Mouse (Mus musculus): Measurements from ENCODE around the gene Hist2h2ac. TPM values are rescaled to one million over a fixed set of nuclear protein-coding genes. Genes with fewer than 3 reads are reported as not detected.
"Not testable (repeated sequence)": the region's sequence is repeated elsewhere in the genome, so short reads cannot be mapped to it uniquely, and the experiment has no call there.

The Hist2h2ac gene
- polyA plus RNA-seq, 1 experiment from 2014 or later = 12.7 TPM

- Histone ChIP-seq H3K4me2 (replicated peaks; ENCODE audit: low read depth, low read length) (no peak overlapping the region), H3K9me3 (ENCODE audit: control insufficient read depth, low read length) (no peaks in the 10 kb centered on the region), H3K27me3 (ENCODE audit: control insufficient read depth, insufficient read depth, low read length) (no peaks in the 10 kb centered on the region), H3K4me1 (replicated peaks; ENCODE audit: control insufficient read depth, insufficient read depth, low read length) (peaks cover 6% of the 10 kb centered on the region), H3K27ac (ENCODE audit: low read depth, low read length) (no peak overlapping the region), H3K9ac (ENCODE audit: low read depth, low read length) (no peak overlapping the region), H3K36me3 (ENCODE audit: control insufficient read depth, insufficient read depth, low read length) (no peaks in the 10 kb centered on the region), H3K4me3 (ENCODE audit: low read depth, low read length) (no peak overlapping the region)
- ATAC-seq (ENCODE audit: low FRiP score) (no peak), DNase-seq (ENCODE audit: low spot score) (no peak)
- WGBS = 90% methylated on average over 4 of the region's 4 CpGs
Observed at GRCm38 (mm10) chr3:96222774-96223173, 2.1 kb upstream of the Hist2h2ac start.

DNA sequence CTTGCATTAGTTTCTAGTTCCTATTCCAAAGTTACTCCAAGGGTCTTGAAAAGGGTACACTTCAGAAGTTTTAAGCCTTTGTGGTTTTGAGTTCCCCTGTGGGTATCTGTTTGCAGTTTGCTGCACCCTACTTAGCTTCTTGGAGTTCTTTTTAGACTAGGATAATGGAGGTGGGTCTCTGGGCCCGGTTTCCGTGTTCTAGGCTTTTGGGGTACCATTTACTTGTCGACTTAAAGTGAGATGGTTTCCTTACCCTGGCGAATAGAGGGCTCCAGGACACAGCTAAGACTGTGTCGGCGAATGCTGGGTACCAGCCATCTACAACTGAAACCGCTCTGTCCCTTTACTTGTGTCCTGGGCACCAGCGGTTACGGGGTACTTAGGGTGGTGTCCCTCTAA is 959 bp upstream of the Hist2h2ac start:
- Histone ChIP-seq H3K36me3 (ENCODE audit: control insufficient read depth, insufficient read depth, low read length) (no peaks in the 10 kb centered on the region), H3K27me3 (ENCODE audit: control insufficient read depth, insufficient read depth, low read length) (no peaks in the 10 kb centered on the region), H3K4me1 (replicated peaks; ENCODE audit: control insufficient read depth, insufficient read depth, low read length) (peaks cover 6% of the 10 kb centered on the region), H3K9ac (ENCODE audit: low read depth, low read length) (peak overlapping the region; percentile 84), H3K4me3 (ENCODE audit: low read depth, low read length) (peak overlapping the region; percentile 62), H3K9me3 (ENCODE audit: control insufficient read depth, low read length) (no peaks in the 10 kb centered on the region), H3K4me2 (replicated peaks; ENCODE audit: low read depth, low read length) (peak overlapping the region; percentile 87), H3K27ac (ENCODE audit: low read depth, low read length) (peak overlapping the region; percentile 96)
- ATAC-seq (ENCODE audit: low FRiP score) (no peak), DNase-seq (ENCODE audit: low spot score) (peak; percentile 37)
- WGBS = 20% methylated on average over 9 of the region's 9 CpGs

DNA sequence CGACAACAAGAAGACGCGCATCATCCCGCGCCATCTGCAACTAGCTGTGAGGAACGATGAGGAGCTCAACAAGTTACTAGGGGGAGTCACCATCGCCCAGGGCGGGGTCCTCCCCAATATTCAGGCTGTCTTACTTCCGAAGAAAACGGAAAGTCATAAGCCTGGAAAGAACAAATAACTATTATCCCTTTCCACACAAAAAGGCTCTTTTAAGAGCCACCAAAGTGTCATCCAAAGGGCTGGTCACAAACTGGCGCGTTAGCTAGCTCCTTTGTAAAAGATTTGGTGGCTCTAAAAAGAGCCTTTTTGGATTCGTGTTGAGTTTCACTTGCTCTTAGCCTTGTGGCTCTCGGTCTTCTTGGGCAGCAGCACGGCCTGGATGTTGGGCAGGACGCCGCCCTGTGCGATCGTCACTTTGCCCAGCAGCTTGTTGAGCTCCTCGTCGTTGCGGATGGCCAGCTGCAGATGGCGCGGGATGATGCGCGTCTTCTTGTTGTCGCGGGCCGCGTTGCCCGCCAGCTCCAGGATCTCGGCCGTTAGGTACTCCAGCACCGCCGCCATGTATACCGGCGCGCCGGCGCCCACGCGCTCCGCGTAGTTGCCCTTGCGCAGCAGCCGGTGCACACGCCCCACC is 432 bp downstream of the Hist2h2ac start:
- Histone ChIP-seq H3K4me3 (ENCODE audit: low read depth, low read length) (peak overlapping the region; percentile 62), H3K27ac (ENCODE audit: low read depth, low read length) (peak overlapping the region; percentile 96), H3K4me2 (replicated peaks; ENCODE audit: low read depth, low read length) (peak overlapping the region; percentile 87), H3K9ac (ENCODE audit: low read depth, low read length) (peak overlapping the region; percentile 84)
- not testable (repeated sequence) for H3K9me3 ChIP-seq (ENCODE audit: control insufficient read depth, low read length); H3K36me3 ChIP-seq (ENCODE audit: control insufficient read depth, insufficient read depth, low read length); H3K4me1 ChIP-seq (replicated peaks; ENCODE audit: control insufficient read depth, insufficient read depth, low read length); H3K27me3 ChIP-seq (ENCODE audit: control insufficient read depth, insufficient read depth, low read length)
- under 1% methylated on average over 27 of the region's 47 CpGs for WGBS
- ATAC-seq (ENCODE audit: low FRiP score) (peak; percentile 27; the same call in 1 of the 2 replicates), DNase-seq (ENCODE audit: low spot score) (peak; percentile 62)

- peak within 1 kb of the TSS; percentile 84 for H3K9ac ChIP-seq (ENCODE audit: low read depth, low read length)
- peak within 1 kb of the TSS; percentile 62 for H3K4me3 ChIP-seq (ENCODE audit: low read depth, low read length)
- peak within 1 kb of the TSS; percentile 96 for H3K27ac ChIP-seq (ENCODE audit: low read depth, low read length)
- peak; percentile 76 for DNase-seq (ENCODE audit: low spot score)
- no peaks in the 10 kb centered on the region for H3K9me3 ChIP-seq (ENCODE audit: control insufficient read depth, low read length)
- ATAC-seq (ENCODE audit: low FRiP score) = peak; percentile 88
- H3K4me2 ChIP-seq (replicated peaks; ENCODE audit: low read depth, low read length) = peak within 1 kb of the TSS; percentile 87
- no peaks in the 10 kb centered on the region for H3K27me3 ChIP-seq (ENCODE audit: control insufficient read depth, insufficient read depth, low read length)
- under 1% methylated on average over 37 of the region's 37 CpGs for WGBS
- peaks cover 6% of the 10 kb centered on the region for H3K4me1 ChIP-seq (replicated peaks; ENCODE audit: control insufficient read depth, insufficient read depth, low read length)
- H3K36me3 ChIP-seq (ENCODE audit: control insufficient read depth, insufficient read depth, low read length) = no peaks in the 10 kb centered on the region
Observed at GRCm38 (mm10) chr3:96219661-96220130, 984 bp downstream of the Hist2h2ac start, which contains the start of the genes Bola1 and Hist2h2ab. Gene Bola1 (minus strand): TSS chr3:96219709. Gene Hist2h2ab (plus strand): TSS chr3:96219865.

GRCm38 (mm10) chr3:96219191-96219641 is 1.5 kb downstream of the Hist2h2ac start:
- no peak for DNase-seq (ENCODE audit: low spot score)
- no peaks in the 10 kb centered on the region for H3K9me3 ChIP-seq (ENCODE audit: control insufficient read depth, low read length)

DNA sequence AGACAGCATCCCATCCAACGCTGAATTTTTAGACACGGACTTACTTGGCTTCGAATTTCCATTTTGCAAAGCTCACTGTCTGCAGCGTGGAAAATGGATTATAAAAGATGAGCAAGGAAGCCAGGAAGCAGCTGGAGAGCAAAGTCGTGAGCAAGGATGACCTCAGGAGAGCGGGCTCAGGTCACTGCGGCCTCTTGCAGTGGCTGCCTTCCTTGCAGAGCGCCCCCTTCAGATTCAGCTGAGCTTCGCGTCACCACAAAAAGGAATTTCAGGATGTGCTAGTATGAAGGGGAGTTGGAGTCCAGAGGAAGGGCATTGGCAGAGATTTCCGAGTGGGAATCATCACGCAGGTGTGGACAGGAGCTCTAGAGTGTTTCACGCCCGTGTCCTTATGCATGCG is 11.4 kb downstream of the Hist2h2ac start:
- no peak overlapping the region for H3K4me3 ChIP-seq (ENCODE audit: low read depth, low read length)
- H3K9me3 ChIP-seq (ENCODE audit: control insufficient read depth, low read length) = no peaks in the 10 kb centered on the region
- WGBS = 22% methylated on average over 15 of the region's 15 CpGs
- H3K36me3 ChIP-seq (ENCODE audit: control insufficient read depth, insufficient read depth, low read length) = no peaks in the 10 kb centered on the region
- no peaks in the 10 kb centered on the region for H3K27me3 ChIP-seq (ENCODE audit: control insufficient read depth, insufficient read depth, low read length)
- peak; percentile 22 for DNase-seq (ENCODE audit: low spot score)
- no peaks in the 10 kb centered on the region for H3K4me1 ChIP-seq (replicated peaks; ENCODE audit: control insufficient read depth, insufficient read depth, low read length)
- H3K9ac ChIP-seq (ENCODE audit: low read depth, low read length) = no peak overlapping the region
- ATAC-seq (ENCODE audit: low FRiP score) = no peak
- no peak overlapping the region for H3K4me2 ChIP-seq (replicated peaks; ENCODE audit: low read depth, low read length)
- no peak overlapping the region for H3K27ac ChIP-seq (ENCODE audit: low read depth, low read length)

More at GRCm38 (mm10) chr3:96219191-96219641, 1.5 kb downstream of the Hist2h2ac start:
- peak overlapping the region; percentile 84 for H3K9ac ChIP-seq (ENCODE audit: low read depth, low read length)
- WGBS = under 1% methylated on average over 12 of the region's 12 CpGs
- peak overlapping the region; percentile 96 for H3K27ac ChIP-seq (ENCODE audit: low read depth, low read length)
- H3K36me3 ChIP-seq (ENCODE audit: control insufficient read depth, insufficient read depth, low read length) = no peaks in the 10 kb centered on the region
- no peaks in the 10 kb centered on the region for H3K27me3 ChIP-seq (ENCODE audit: control insufficient read depth, insufficient read depth, low read length)
- peak overlapping the region; percentile 87 for H3K4me2 ChIP-seq (replicated peaks; ENCODE audit: low read depth, low read length)
- peak overlapping the region; percentile 62 for H3K4me3 ChIP-seq (ENCODE audit: low read depth, low read length)
- peaks cover 6% of the 10 kb centered on the region for H3K4me1 ChIP-seq (replicated peaks; ENCODE audit: control insufficient read depth, insufficient read depth, low read length)
- peak; percentile 47 for ATAC-seq (ENCODE audit: low FRiP score)

GRCm38 (mm10) chr3:96207819-96208218 is 12.9 kb downstream of the Hist2h2ac start:
- H3K4me2 ChIP-seq (replicated peaks; ENCODE audit: low read depth, low read length) = no peak overlapping the region
- 87% methylated on average over 3 of the region's 3 CpGs for WGBS
- H3K36me3 ChIP-seq (ENCODE audit: control insufficient read depth, insufficient read depth, low read length) = no peaks in the 10 kb centered on the region
- H3K4me3 ChIP-seq (ENCODE audit: low read depth, low read length) = no peak overlapping the region
- no peaks in the 10 kb centered on the region for H3K27me3 ChIP-seq (ENCODE audit: control insufficient read depth, insufficient read depth, low read length)
- H3K9me3 ChIP-seq (ENCODE audit: control insufficient read depth, low read length) = no peaks in the 10 kb centered on the region
- H3K9ac ChIP-seq (ENCODE audit: low read depth, low read length) = no peak overlapping the region
- DNase-seq (ENCODE audit: low spot score) (no peak), ATAC-seq (ENCODE audit: low FRiP score) (no peak)
- no peaks in the 10 kb centered on the region for H3K4me1 ChIP-seq (replicated peaks; ENCODE audit: control insufficient read depth, insufficient read depth, low read length)
- H3K27ac ChIP-seq (ENCODE audit: low read depth, low read length) = no peak overlapping the region

DNA sequence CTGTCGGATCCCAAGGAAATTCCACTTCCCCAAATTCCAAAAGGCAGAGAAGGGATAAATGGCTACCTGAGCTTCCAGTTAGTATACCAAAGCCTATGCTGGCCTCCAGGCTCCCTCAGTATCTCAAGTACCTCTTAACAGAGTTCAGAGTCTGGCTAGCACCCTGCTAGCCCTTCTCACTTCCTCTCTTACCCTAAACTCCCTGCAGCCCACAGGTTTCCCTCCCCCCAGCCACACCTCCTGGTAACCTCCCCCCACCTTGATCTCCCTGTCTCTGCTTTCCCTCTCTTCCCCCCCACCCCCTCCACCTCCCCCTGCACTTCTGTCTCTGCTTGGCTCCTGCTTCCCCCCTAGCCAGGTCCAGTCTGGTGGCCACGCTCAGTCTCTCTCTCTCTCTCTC is 20.9 kb downstream of the Hist2h2ac start:
- no peak overlapping the region for H3K27ac ChIP-seq (ENCODE audit: low read depth, low read length)
- peaks cover 4% of the 10 kb centered on the region; the same call in 1 of the 2 replicates for H3K4me1 ChIP-seq (replicated peaks; ENCODE audit: control insufficient read depth, insufficient read depth, low read length)
- no peak overlapping the region for H3K4me3 ChIP-seq (ENCODE audit: low read depth, low read length)
- WGBS = 69% methylated on average over 2 of the region's 2 CpGs
- H3K36me3 ChIP-seq (ENCODE audit: control insufficient read depth, insufficient read depth, low read length) = no peaks in the 10 kb centered on the region
- no peak for ATAC-seq (ENCODE audit: low FRiP score)
- DNase-seq (ENCODE audit: low spot score) = no peak
- H3K9me3 ChIP-seq (ENCODE audit: control insufficient read depth, low read length) = no peaks in the 10 kb centered on the region
- H3K4me2 ChIP-seq (replicated peaks; ENCODE audit: low read depth, low read length) = no peak overlapping the region
- H3K9ac ChIP-seq (ENCODE audit: low read depth, low read length) = no peak overlapping the region
- H3K27me3 ChIP-seq (ENCODE audit: control insufficient read depth, insufficient read depth, low read length) = no peaks in the 10 kb centered on the region
